Mouse (Mus musculus): Measurements from ENCODE around the gene Pdlim7. TPM values are rescaled to one million over a fixed set of nuclear protein-coding genes. Genes with fewer than 3 reads are reported as not detected.

Gene Pdlim7
- total RNA-seq, 1 experiment from 2014 or later = 18.7 TPM

- DNase-seq = no peak
These were observed 6.1 kb upstream of the Pdlim7 start for GRCm38 (mm10) chr13:55519606-55520005.

DNA sequence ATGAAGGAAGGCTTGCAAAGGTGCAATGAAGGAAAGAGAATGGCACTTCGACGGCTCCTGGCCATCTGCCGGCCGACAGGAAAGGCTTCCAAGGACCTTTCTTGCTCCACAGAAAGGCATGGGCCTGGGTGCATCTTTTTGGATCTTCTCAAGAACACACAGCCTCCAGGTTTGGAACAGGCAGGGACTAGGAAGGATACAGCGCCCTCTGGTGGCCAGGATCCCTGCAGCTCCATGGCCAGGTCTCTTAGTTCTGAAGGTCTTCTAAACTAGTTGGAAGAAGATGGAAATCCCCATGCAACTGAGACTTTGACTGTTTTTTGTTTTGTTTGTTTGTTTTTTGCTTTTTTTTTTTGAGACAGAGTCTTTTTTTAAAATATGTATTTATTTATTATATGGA is 3.5 kb upstream of the Pdlim7 start:
- DNase-seq = peak; percentile 91

DNA sequence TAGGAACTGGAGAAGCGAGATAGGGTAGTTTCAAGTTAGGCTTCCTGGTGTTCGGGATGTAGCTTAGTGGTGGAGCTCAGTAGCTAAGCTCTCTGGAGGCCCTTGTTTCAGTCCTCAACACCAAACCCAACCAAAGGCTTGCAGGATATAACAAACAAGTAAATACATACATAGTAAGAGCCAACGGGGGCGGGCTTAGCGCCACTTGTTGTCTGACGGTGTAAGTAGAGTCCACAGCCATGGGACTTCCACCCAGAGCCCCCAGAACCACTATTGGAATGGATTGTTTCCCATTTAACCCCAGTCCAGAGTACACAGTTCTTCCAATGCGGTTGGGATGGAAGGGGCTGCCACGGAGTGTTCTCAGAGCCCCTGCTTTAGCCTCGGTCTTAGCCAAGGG is 352 bp upstream of the Pdlim7 start:
- DNase-seq = no peak

- peak; percentile 54 for DNase-seq
These were observed 971 bp downstream of the Pdlim7 start for GRCm38 (mm10) chr13:55512379-55513031.

- no peak for DNase-seq
These were observed 2.0 kb downstream of the Pdlim7 start for GRCm38 (mm10) chr13:55511492-55511861.

DNA sequence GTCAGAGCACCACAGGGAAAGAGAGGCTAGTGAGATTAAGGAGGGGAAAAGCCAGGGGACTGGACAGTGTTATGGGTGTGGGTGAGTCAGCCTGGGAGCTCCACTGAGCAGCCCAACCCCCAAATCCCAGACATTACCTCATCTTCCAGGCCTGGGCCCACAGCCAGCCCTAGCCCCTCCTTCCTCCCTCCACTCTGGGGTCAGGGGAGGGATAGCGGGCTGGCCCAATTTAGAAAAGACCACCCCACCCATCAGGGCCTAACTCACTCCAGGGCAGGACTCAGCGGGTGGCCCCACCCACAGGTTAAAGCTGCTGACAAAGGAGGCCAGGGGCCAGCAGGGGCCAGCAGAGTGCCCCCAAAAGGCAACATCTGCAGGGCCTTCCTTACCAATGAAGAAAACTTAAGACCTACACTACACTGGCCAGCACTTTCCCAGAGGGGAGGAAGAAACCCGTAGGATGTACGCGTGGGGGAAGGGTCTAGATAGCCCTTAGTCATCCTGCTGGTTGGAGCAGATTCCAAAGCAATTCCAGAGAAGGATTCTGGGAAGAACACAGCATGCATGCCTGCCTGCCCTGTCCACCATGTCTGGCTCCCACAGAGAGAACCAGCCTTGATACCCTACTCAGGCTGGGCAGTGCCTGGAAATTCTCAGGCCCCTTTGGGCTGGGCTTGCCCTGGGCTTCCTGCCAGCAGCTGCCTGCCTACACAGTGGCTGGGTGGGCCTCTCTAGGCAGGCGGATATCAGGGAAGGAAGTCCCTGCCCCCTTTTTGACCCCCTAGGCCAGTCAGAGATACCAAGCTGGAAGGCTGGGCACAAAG is 2.6 kb downstream of the Pdlim7 start:
- peak; percentile 73 for DNase-seq

DNA sequence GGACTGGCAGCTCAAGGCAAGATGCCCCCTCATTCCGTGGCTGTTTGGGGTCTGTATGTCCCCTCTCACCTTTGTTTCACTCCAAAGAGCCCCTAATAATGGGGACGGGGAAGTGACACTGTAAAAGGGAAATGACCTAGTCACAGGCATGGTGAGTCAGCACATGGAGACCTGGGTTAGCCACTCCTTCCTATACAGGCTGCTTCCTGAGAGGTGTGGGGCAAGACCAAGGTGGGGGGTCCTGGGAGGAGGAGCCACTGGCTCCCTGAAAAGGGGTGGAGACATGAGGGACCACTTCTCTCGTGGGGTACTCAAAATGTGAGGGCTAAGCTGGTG is 3.2 kb downstream of the Pdlim7 start:
- no peak for DNase-seq

DNA sequence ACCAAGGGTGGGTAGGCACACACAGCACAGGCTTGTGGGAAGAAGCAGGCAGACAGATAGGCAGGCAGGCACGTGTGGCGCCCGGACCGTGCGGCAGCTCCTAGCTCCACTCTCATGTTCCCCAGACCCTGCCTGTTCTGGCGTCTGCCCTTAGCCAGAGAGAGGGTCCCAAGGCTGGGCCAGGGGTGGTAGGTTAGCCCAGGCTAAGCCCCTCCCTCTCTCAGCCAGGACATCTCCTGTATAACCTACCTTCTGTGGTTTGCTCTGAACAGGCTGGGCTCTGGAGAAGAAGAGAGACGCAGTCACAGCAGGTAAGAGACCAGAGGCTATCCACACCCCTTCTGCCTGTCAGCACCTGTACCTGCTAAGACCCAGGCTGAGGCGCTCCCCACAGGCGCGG is 4.9 kb downstream of the Pdlim7 start:
- no peak for DNase-seq

- DNase-seq = no peak
These were observed 5.6 kb downstream of the Pdlim7 start for GRCm38 (mm10) chr13:55507877-55508276.

GRCm38 (mm10) chr13:55506697-55507096 is 6.8 kb downstream of the Pdlim7 start:
- DNase-seq = no peak

DNA sequence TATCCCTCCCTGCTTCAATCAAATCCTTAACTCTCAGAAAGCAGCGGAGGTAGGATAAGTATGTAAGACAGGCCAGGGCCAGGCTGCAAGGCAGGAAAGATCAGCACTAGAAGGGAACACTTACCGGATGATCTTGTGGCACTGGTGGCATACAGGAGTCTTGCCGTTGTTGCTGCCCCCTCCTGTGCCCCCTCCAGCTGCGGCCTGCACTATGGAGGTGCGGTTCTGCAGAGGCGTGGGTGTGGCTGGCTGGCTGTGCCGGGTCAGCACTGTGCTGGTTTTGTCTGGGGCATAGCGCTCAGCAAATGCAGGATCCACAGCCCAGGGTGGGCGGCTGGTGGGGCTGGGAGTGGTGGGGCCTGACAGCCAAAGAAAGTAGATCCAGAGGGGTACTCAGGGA is 7.7 kb downstream of the Pdlim7 start:
- no peak for DNase-seq

- no peak for DNase-seq
These were observed 9.1 kb downstream of the Pdlim7 start for GRCm38 (mm10) chr13:55504390-55504789.

DNA sequence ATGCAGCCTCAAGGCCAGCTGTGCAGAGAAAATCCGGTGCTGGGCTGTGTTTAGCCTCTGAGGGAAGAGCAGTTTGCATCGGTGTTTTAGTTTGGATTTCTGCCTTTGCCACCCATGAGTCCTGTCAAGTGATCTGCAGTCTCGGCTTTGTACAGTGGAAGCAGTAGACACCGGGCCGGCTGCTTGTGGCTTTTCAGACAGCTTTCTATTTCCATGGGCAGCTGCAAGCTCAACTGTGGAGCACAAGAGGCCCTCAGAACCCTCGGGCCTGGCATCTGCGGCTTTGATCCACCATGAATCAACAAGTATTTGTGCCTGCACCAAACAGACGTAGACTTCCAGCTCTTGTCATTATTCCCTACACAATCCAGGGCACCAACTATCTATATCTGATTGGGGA is 11.1 kb downstream of the Pdlim7 start:
- no peak for DNase-seq

DNA sequence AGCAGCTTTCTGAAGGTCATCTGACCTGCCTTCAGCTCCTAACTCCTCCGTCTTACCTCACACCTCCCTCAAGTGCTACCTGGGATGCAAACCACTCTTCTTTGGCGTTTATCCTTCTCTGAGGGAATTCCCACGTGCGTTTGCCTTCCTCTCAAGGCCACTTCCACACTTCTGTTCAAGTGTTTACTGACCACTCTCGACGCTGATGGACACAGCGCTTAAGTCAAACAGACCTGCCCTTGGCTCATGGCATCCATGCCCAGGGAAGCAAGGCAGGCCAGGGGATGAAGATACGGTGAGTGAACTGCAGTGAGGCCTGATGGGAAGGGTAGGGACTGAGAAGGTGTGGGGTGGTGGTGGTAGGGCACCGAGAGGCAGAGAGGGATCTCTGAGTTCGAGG is 12.9 kb downstream of the Pdlim7 start:
- no peak for DNase-seq

GRCm38 (mm10) chr13:55498906-55499305 is 14.6 kb downstream of the Pdlim7 start:
- DNase-seq = no peak

DNA sequence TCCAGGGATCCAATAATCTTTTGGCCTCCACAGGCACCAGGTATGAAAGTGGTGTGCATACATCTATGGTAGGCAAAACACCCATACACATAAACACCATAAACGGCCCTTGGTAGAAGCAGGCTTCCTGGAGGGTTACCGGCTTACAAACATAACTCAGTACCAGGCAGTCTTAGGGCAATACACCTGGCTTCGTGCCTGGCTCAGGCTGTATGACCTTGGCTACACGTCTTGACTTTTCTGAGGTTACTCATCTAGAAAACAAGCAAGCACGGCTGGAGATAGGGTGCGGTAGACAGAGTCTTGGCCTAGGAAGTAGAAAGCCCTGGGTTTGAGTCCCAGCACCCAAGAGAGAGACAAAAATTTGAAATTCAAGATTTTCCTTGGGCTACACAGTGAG is 16.8 kb downstream of the Pdlim7 start:
- DNase-seq = no peak

DNA sequence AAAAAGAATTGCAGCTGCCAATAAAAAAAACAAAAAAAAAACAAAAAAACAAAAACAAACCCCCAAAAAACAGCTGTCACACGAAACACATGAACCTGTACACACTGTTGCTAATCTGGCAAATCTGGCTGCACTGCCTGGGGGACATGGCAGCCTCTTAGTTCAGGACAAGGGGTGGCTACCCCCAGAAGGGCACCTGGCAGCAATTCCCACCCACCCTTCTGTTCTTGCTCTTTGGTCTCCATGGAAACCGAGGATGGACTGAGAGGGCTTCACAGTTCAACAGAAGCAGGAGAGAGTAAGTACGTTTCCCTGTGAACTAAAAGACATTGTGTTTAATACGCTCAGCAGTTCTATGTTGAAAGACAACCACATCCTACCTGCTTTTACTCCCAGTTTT is 17.8 kb downstream of the Pdlim7 start:
- no peak for DNase-seq

DNA sequence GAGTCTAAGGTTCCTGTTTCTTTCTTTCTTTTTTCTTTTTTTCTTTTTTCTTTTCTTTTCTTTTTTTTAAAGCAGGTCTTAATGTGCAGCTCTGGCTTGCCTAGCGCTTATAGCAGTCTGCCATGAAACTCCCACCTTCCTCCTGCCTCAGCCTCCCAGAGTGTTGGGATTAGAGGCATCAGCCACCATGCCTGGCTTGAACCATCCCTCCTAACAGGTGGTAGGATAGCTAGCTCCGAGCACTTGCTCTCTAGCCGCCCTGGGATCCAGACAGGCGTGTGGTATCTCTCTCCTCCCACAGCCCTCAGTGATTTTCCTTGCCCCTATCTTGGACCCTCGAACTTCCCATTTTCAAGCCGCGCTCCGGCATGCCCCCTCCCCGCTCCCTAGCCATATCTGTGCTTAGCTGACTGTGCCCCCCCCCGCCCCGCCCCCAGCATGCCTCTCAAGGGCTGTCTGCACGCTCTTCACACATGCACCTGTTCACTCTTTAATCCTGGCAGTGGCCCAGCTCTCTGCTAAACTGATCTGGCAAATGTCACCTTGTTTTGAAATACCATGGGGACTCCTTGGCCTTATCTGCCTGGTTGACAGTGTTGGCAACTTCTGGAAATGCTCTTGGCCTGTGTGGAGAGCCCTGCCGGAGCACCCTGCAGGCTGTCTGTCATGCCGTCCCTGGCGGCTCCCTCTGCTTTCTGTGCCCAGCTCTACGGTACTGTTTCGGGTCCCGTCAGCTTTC is 18.4 kb downstream of the Pdlim7 start:
- DNase-seq = no peak

GRCm38 (mm10) chr13:55494257-55494656 is 19.2 kb downstream of the Pdlim7 start:
- no peak for DNase-seq

DNA sequence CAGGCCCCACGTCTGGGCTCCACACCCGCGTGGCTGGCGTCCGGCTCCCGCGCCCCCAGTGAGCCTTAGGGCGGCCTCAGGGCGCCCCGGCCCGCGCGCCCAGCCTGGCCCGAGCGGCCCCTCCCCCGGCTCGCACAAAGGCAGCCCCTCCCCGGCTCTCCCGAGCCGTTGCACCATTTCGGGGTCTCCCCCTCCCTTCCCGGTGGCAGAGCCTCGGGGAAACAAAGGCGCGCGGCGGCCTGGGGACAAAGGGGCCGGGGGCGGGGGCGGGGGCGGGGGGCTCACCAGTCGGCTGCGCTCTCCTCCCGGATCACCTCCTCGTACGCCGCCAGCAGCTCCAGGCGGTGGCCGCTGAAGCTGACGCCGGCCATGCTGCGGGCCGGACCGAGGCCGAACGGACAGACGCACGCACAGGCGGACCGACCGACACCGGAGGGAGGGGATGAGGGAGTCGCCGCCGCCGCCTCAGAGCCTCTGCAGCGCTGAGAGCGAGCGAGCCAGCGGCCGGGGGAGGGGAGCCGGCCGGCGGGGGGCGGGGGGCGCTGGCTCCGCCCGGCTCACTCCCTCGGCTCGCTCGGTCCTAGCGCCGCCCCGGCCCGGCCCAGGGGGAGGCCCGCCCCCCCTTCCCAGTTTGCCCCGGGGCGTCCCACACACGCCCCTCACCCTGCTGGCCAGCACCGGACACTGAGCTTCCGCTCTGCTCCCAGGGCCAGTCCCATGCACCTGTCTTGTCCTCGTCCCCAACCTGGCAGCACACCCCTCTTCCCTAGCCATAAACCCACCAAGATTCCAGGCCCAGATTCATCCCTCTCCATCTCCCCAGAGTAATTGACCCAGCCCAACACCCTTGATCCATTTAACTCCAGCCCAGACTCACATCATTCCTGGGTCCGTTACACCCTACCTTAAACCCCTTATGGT is 25.6 kb downstream of the Pdlim7 start, which contains the start of gene Dbn1:
TSS of gene Dbn1 (minus strand) at position 534 of the 921 bp plus-strand sequence.
- peak; percentile 68 for DNase-seq

DNA sequence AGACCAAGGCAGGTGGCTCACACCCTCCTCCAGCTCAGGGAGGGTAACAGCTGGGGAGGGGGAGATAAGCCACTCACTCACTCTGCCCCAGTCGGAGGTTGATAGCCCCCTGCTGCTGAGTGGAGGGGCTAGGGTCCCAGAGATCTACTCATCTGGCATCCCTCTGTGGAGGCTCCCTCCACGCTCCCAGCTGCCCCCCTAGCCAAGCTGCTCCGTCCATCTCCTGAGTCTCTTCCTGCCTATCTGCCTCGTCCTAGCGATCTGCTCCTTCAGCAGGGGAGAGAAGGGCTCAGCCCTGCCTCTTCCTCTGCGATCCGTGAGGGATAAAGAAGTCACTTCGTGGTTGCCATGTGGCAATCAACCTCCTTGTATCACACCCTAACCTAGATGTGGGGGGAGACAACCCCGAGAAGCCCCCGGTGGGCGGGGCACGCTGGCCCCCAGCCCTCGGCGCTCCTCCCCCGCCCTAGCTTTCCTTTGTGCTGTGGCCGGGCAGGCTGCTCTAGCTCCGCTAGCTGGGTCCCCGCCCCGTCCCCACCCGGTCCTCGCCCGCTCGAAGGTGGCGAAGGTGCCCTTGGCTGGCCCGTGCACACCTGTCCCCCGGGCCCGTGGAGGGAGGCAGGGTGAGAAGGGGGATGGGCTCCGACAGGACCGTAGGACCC is 26.4 kb downstream of the Pdlim7 start:
- DNase-seq = no peak
